Mouse (Mus musculus): Measurements from ENCODE around the gene Znrf2. TPM values are rescaled to one million over a fixed set of nuclear protein-coding genes. Genes with fewer than 3 reads are reported as not detected.

Znrf2 gene
- total and polyA plus RNA-seq, 3 experiments: 5.4 to 22.1 (median 12.1) TPM

GRCm38 (mm10) chr6:54830048-54830772, 13.5 kb downstream of the Znrf2 start:
- DNase-seq: no peak
- Histone ChIP-seq H3K36me3 (ENCODE audit: control insufficient read depth, insufficient read depth, low read length) (no peaks in the 10 kb centered on the region), H3K79me2 (replicated peaks; ENCODE audit: control insufficient read depth, insufficient read depth, low read length) (peaks cover 3% of the 10 kb centered on the region; the same call in 1 of the 2 replicates), H3K9ac (ENCODE audit: low read depth, low read length) (no peak overlapping the region), H3K4me1 (ENCODE audit: control insufficient read depth, insufficient read depth, low read length) (peaks cover 9% of the 10 kb centered on the region), H3K4me3 (no peak overlapping the region), H3K27me3 (ENCODE audit: control insufficient read depth, insufficient read depth, low read length) (no peaks in the 10 kb centered on the region), H3K27ac (no peak overlapping the region)
- WGBS: 89% methylated on average over 7 of the region's 7 CpGs
- intact Hi-C loops (cut with DNase I): no loop called here
- no peak for TF ChIP-seq POLR2A (IDR thresholded peaks at IDR 0.05; ENCODE audit: insufficient read depth, low read depth, low read length)
- no peak for TF ChIP-seq EP300 (IDR thresholded peaks at IDR 0.05; ENCODE audit: insufficient read depth, low read depth, low read length)
- no peak for TF ChIP-seq CTCF (IDR thresholded peaks at IDR 0.05)

- H3K9ac ChIP-seq (ENCODE audit: low read depth, low read length): no peak overlapping the region
- H3K27me3 ChIP-seq (ENCODE audit: control insufficient read depth, insufficient read depth, low read length): no peaks in the 10 kb centered on the region
- no peak overlapping the region for H3K4me3 ChIP-seq
- H3K27ac ChIP-seq: no peak overlapping the region
- peaks cover 1% of the 10 kb centered on the region; the same call in 1 of the 2 replicates for H3K79me2 ChIP-seq (replicated peaks; ENCODE audit: control insufficient read depth, insufficient read depth, low read length)
- 50% methylated on average over 8 of the region's 8 CpGs for WGBS
- peaks cover 9% of the 10 kb centered on the region for H3K4me1 ChIP-seq (ENCODE audit: control insufficient read depth, insufficient read depth, low read length)
- TF ChIP-seq EP300 (IDR thresholded peaks at IDR 0.05; ENCODE audit: insufficient read depth, low read depth, low read length) (no peak), POLR2A (IDR thresholded peaks at IDR 0.05; ENCODE audit: insufficient read depth, low read depth, low read length) (no peak), CTCF (IDR thresholded peaks at IDR 0.05) (no peak)
- H3K36me3 ChIP-seq (ENCODE audit: control insufficient read depth, insufficient read depth, low read length): no peaks in the 10 kb centered on the region
- no peak for DNase-seq
- intact Hi-C loops (cut with DNase I): no loop called here
Measured at GRCm38 (mm10) chr6:54831069-54831720, 14.5 kb downstream of the Znrf2 start.

GRCm38 (mm10) chr6:54833427-54833826, 16.7 kb downstream of the Znrf2 start:
- no peak overlapping the region for H3K4me3 ChIP-seq
- peaks cover 4% of the 10 kb centered on the region for H3K4me1 ChIP-seq (ENCODE audit: control insufficient read depth, insufficient read depth, low read length)
- DNase-seq: no peak
- H3K27ac ChIP-seq: no peak overlapping the region
- intact Hi-C loops (cut with DNase I): no loop called here
- no peak overlapping the region for H3K9ac ChIP-seq (ENCODE audit: low read depth, low read length)
- TF ChIP-seq POLR2A (IDR thresholded peaks at IDR 0.05; ENCODE audit: insufficient read depth, low read depth, low read length) (no peak), CTCF (IDR thresholded peaks at IDR 0.05) (no peak), EP300 (IDR thresholded peaks at IDR 0.05; ENCODE audit: insufficient read depth, low read depth, low read length) (no peak)
- no peaks in the 10 kb centered on the region for H3K27me3 ChIP-seq (ENCODE audit: control insufficient read depth, insufficient read depth, low read length)
- peaks cover 1% of the 10 kb centered on the region; the same call in 1 of the 2 replicates for H3K79me2 ChIP-seq (replicated peaks; ENCODE audit: control insufficient read depth, insufficient read depth, low read length)
- WGBS: 62% methylated on average over 2 of the region's 2 CpGs
- H3K36me3 ChIP-seq (ENCODE audit: control insufficient read depth, insufficient read depth, low read length): no peaks in the 10 kb centered on the region

GRCm38 (mm10) chr6:54836666-54837065, 19.9 kb downstream of the Znrf2 start:
- Histone ChIP-seq H3K79me2 (replicated peaks; ENCODE audit: control insufficient read depth, insufficient read depth, low read length) (no peaks in the 10 kb centered on the region; the same call in 1 of the 2 replicates), H3K4me1 (ENCODE audit: control insufficient read depth, insufficient read depth, low read length) (no peaks in the 10 kb centered on the region), H3K9ac (ENCODE audit: low read depth, low read length) (no peak overlapping the region), H3K27me3 (ENCODE audit: control insufficient read depth, insufficient read depth, low read length) (no peaks in the 10 kb centered on the region), H3K27ac (no peak overlapping the region), H3K4me3 (no peak overlapping the region), H3K36me3 (ENCODE audit: control insufficient read depth, insufficient read depth, low read length) (no peaks in the 10 kb centered on the region)
- DNase-seq: no peak
- intact Hi-C loops (cut with DNase I): no loop called here
- no peak for TF ChIP-seq EP300 (IDR thresholded peaks at IDR 0.05; ENCODE audit: insufficient read depth, low read depth, low read length)
- no peak for TF ChIP-seq CTCF (IDR thresholded peaks at IDR 0.05)
- TF ChIP-seq POLR2A (IDR thresholded peaks at IDR 0.05; ENCODE audit: insufficient read depth, low read depth, low read length): no peak

- no peak for TF ChIP-seq POLR2A (IDR thresholded peaks at IDR 0.05; ENCODE audit: insufficient read depth, low read depth, low read length)
- TF ChIP-seq EP300 (IDR thresholded peaks at IDR 0.05; ENCODE audit: insufficient read depth, low read depth, low read length): no peak
- peaks cover 2% of the 10 kb centered on the region for H3K4me1 ChIP-seq (ENCODE audit: control insufficient read depth, insufficient read depth, low read length)
- DNase-seq: no peak
Measured at GRCm38 (mm10) chr6:54841399-54841798, 24.7 kb downstream of the Znrf2 start.

GRCm38 (mm10) chr6:54842041-54842440, 25.3 kb downstream of the Znrf2 start:
- 30% methylated on average over 1 of the region's 1 CpGs for WGBS
- TF ChIP-seq EP300 (IDR thresholded peaks at IDR 0.05; ENCODE audit: insufficient read depth, low read depth, low read length) (no peak), POLR2A (IDR thresholded peaks at IDR 0.05; ENCODE audit: insufficient read depth, low read depth, low read length) (no peak), CTCF (IDR thresholded peaks at IDR 0.05) (no peak)
- H3K4me1 ChIP-seq (ENCODE audit: control insufficient read depth, insufficient read depth, low read length): peaks cover 2% of the 10 kb centered on the region
- no peak overlapping the region for H3K27ac ChIP-seq
- peaks cover 2% of the 10 kb centered on the region; the same call in 1 of the 2 replicates for H3K79me2 ChIP-seq (replicated peaks; ENCODE audit: control insufficient read depth, insufficient read depth, low read length)
- H3K27me3 ChIP-seq (ENCODE audit: control insufficient read depth, insufficient read depth, low read length): no peaks in the 10 kb centered on the region
- intact Hi-C loops (cut with DNase I): no loop called here
- no peak overlapping the region for H3K9ac ChIP-seq (ENCODE audit: low read depth, low read length)
- no peak for DNase-seq
- H3K4me3 ChIP-seq: no peak overlapping the region
- H3K36me3 ChIP-seq (ENCODE audit: control insufficient read depth, insufficient read depth, low read length): peaks cover 6% of the 10 kb centered on the region

More at GRCm38 (mm10) chr6:54841399-54841798, 24.7 kb downstream of the Znrf2 start:
- H3K27me3 ChIP-seq (ENCODE audit: control insufficient read depth, insufficient read depth, low read length): no peaks in the 10 kb centered on the region
- no peak overlapping the region for H3K9ac ChIP-seq (ENCODE audit: low read depth, low read length)
- peaks cover 6% of the 10 kb centered on the region for H3K36me3 ChIP-seq (ENCODE audit: control insufficient read depth, insufficient read depth, low read length)
- H3K27ac ChIP-seq: no peak overlapping the region
- intact Hi-C loops (cut with DNase I): no loop called here
- no peak overlapping the region for H3K4me3 ChIP-seq
- peaks cover 2% of the 10 kb centered on the region; the same call in 1 of the 2 replicates for H3K79me2 ChIP-seq (replicated peaks; ENCODE audit: control insufficient read depth, insufficient read depth, low read length)
